Mouse (Mus musculus): ENCODE data around the gene Zfp979. TPM values are rescaled to one million over a fixed set of nuclear protein-coding genes. Genes with fewer than 3 reads are reported as not detected.
"Not testable (repeated sequence)": the region's sequence is repeated elsewhere in the genome, so short reads cannot be mapped to it uniquely, and the experiment has no call there.

Zfp979 gene
- polyA plus RNA-seq, 2 experiments, result 1.3 to 2.7 TPM

DNA sequence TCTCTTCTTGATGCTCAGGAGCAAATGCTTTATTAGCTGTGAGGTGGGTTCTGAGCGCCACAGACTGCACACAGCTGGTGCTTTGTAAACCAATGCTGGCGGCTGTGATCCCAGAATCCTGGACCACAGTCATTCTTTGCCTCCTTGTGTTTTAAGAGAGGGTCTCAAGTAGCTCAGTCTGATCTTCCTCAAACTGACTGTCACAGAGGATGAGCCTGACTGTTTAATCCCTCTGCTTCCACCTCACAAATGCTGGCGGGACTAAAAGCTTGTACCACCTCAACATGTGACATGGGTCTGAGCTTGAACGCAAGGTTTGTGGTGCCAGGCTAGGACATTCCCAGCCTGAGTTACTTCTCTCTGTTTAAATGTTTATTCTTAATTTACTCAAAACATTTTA is 36.8 kb downstream of the Zfp979 start:
- no peaks in the 10 kb centered on the region for H3K4me1 ChIP-seq (replicated peaks; ENCODE audit: control insufficient read depth in 2 of 2, insufficient read depth in 2 of 2, low read length in 1 of 2)
- H3K27me3 ChIP-seq (ENCODE audit: control insufficient read depth, insufficient read depth, low read length), result no peaks in the 10 kb centered on the region
- DNase-seq (ENCODE audit: low read depth in 3 of 3, low spot score in 3 of 3), result no peak
- H3K4me3 ChIP-seq (ENCODE audit: insufficient read depth in 1 of 2, low read depth in 2 of 2, low read length in 2 of 2), result no peak overlapping the region
- H3K36me3 ChIP-seq (replicated peaks; ENCODE audit: control insufficient read depth, insufficient read depth, low read depth), result no peaks in the 10 kb centered on the region
- H3K9ac ChIP-seq (replicated peaks), result no peak overlapping the region
- ATAC-seq (ENCODE audit: insufficient read depth), result no peak
- H3K27ac ChIP-seq, result no peak overlapping the region
- whole genome bisulfite sequencing (ENCODE audit: insufficient replicate concordance), result 61% methylated on average over 4 of the region's 4 CpGs
- TF ChIP-seq EP300 (IDR thresholded peaks at IDR 0.05; ENCODE audit: low read depth) (no peak), CTCF (IDR thresholded peaks at IDR 0.05; ENCODE audit: low read depth) (no peak)
- H3K4me2 ChIP-seq (ENCODE audit: low read depth), result no peak overlapping the region
- no peaks in the 10 kb centered on the region for H3K9me3 ChIP-seq (ENCODE audit: control insufficient read depth, low read length)

DNA sequence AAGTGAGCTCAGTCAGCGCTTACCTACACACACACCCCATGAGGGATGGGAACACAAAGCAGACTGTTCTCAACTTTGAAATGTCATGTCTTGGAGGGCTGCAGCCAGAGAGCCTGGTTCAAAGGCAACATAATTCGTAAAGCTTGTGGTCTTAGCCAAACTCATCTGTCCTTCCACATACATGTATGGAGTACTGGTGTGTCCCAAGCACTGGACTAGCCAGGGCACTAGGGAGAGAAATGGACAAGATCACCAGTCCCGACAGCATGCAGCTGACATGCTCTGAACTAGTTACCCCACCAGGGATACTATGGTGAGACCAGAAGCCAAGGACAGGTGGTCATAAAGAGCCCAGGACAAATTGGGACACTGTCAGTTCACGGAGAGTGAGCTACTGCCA is 38.5 kb downstream of the Zfp979 start:
- ATAC-seq (ENCODE audit: insufficient read depth), result no peak
- Histone ChIP-seq H3K27ac (no peak overlapping the region), H3K36me3 (replicated peaks; ENCODE audit: control insufficient read depth, insufficient read depth, low read depth) (no peaks in the 10 kb centered on the region), H3K9me3 (ENCODE audit: control insufficient read depth, low read length) (peaks cover 2% of the 10 kb centered on the region; the same call in 1 of the 2 replicates), H3K4me3 (ENCODE audit: insufficient read depth in 1 of 2, low read depth in 2 of 2, low read length in 2 of 2) (no peak overlapping the region), H3K4me1 (replicated peaks; ENCODE audit: control insufficient read depth in 2 of 2, insufficient read depth in 2 of 2, low read length in 1 of 2) (no peaks in the 10 kb centered on the region), H3K4me2 (ENCODE audit: low read depth) (no peak overlapping the region), H3K9ac (replicated peaks) (no peak overlapping the region), H3K27me3 (ENCODE audit: control insufficient read depth, insufficient read depth, low read length) (no peaks in the 10 kb centered on the region)
- no peak for DNase-seq (ENCODE audit: low read depth in 3 of 3, low spot score in 3 of 3)
- no peak for TF ChIP-seq CTCF (IDR thresholded peaks at IDR 0.05; ENCODE audit: low read depth)
- TF ChIP-seq EP300 (IDR thresholded peaks at IDR 0.05; ENCODE audit: low read depth), result no peak
- 46% methylated on average over 4 of the region's 4 CpGs for WGBS (ENCODE audit: insufficient replicate concordance)

DNA sequence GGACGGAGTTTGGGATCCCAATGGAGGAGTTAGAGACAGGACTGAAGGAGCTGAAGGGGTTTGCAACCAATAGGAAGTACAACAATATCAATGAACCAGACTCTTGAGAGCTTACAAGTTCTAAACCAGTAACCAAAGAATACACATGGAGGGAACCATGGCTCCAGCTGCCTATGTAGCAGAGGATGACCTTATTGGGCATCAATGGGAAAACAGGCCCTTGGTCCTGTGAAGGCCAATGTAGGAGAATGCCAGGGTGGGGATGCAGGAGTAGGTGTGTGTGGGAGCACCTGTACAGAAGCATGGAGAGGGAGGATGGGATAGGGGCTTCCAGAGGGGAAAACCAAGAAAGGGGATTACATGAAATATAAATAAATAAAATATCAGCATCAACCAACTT is 40.4 kb downstream of the Zfp979 start:
- Histone ChIP-seq H3K9me3 (ENCODE audit: control insufficient read depth, low read length) (peaks cover 2% of the 10 kb centered on the region; the same call in 1 of the 2 replicates), H3K27me3 (ENCODE audit: control insufficient read depth, insufficient read depth, low read length) (no peaks in the 10 kb centered on the region), H3K9ac (replicated peaks) (no peak overlapping the region), H3K27ac (no peak overlapping the region), H3K36me3 (replicated peaks; ENCODE audit: control insufficient read depth, insufficient read depth, low read depth) (no peaks in the 10 kb centered on the region), H3K4me1 (replicated peaks; ENCODE audit: control insufficient read depth in 2 of 2, insufficient read depth in 2 of 2, low read length in 1 of 2) (no peaks in the 10 kb centered on the region), H3K4me2 (ENCODE audit: low read depth) (no peak overlapping the region), H3K4me3 (ENCODE audit: insufficient read depth in 1 of 2, low read depth in 2 of 2, low read length in 2 of 2) (no peak overlapping the region)
- DNase-seq (ENCODE audit: low read depth in 3 of 3, low spot score in 3 of 3) (no peak), ATAC-seq (ENCODE audit: insufficient read depth) (no peak)
- 12% methylated on average over 1 of the region's 1 CpGs for WGBS (ENCODE audit: insufficient replicate concordance)
- TF ChIP-seq CTCF (IDR thresholded peaks at IDR 0.05; ENCODE audit: low read depth), result no peak

DNA sequence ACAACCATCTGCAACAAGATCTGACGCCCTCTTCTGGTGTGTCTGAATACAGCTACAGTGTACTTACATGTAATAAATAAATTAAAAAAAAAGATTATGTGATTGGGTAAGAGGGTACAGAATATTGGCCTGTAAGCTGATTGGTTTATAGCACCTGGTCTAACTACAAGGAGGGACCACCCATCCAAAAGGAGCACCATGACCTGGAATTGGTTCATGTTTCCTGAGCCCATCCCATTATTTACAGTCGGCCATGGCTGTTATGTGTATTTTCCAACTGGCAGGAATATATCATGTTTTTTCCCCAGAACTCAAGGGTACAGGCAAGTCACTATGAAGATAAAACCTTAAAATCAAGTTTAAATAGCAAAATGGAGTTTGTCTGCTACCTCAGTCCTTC is 43.5 kb downstream of the Zfp979 start:
- H3K4me1 ChIP-seq (replicated peaks; ENCODE audit: control insufficient read depth in 2 of 2, insufficient read depth in 2 of 2, low read length in 1 of 2), result no peaks in the 10 kb centered on the region
- ATAC-seq (ENCODE audit: insufficient read depth) (no peak), DNase-seq (ENCODE audit: low read depth in 3 of 3, low spot score in 3 of 3) (no peak)
- H3K27me3 ChIP-seq (ENCODE audit: control insufficient read depth, insufficient read depth, low read length), result no peaks in the 10 kb centered on the region
- no peak overlapping the region for H3K9ac ChIP-seq (replicated peaks)
- TF ChIP-seq CTCF (IDR thresholded peaks at IDR 0.05; ENCODE audit: low read depth) (no peak), EP300 (IDR thresholded peaks at IDR 0.05; ENCODE audit: low read depth) (no peak)
- H3K27ac ChIP-seq, result no peak overlapping the region
- WGBS (ENCODE audit: insufficient replicate concordance), result 30% methylated on average over 2 of the region's 2 CpGs
- H3K36me3 ChIP-seq (replicated peaks; ENCODE audit: control insufficient read depth, insufficient read depth, low read depth), result no peaks in the 10 kb centered on the region
- H3K9me3 ChIP-seq (ENCODE audit: control insufficient read depth, low read length), result peaks cover 2% of the 10 kb centered on the region; the same call in 1 of the 2 replicates
- H3K4me3 ChIP-seq (ENCODE audit: insufficient read depth in 1 of 2, low read depth in 2 of 2, low read length in 2 of 2), result no peak overlapping the region
- no peak overlapping the region for H3K4me2 ChIP-seq (ENCODE audit: low read depth)

DNA sequence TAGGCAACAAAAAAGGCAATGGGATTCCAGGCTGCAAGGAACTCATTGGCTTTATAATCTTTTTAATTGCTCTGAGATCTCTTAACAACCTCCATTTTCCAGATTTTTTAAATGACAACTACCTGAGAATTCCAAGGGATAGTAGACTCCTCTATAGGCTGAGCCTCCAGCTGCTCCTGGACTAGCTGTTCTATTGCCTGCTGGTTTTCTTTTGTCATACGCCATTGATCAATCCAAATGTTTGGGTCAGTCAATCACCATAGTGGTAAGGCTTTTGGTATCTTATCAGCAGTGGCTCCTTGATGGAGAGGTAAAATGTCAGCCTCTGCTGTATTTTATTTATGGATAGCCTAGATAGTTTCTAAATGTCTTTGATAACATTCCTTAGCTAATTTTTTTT is 44.6 kb downstream of the Zfp979 start:
- Histone ChIP-seq H3K4me2 (ENCODE audit: low read depth) (no peak overlapping the region), H3K4me3 (ENCODE audit: insufficient read depth in 1 of 2, low read depth in 2 of 2, low read length in 2 of 2) (no peak overlapping the region), H3K36me3 (replicated peaks; ENCODE audit: control insufficient read depth, insufficient read depth, low read depth) (no peaks in the 10 kb centered on the region), H3K9ac (replicated peaks) (no peak overlapping the region), H3K9me3 (ENCODE audit: control insufficient read depth, low read length) (peaks cover 2% of the 10 kb centered on the region; the same call in 1 of the 2 replicates), H3K27ac (no peak overlapping the region), H3K27me3 (ENCODE audit: control insufficient read depth, insufficient read depth, low read length) (no peaks in the 10 kb centered on the region), H3K4me1 (replicated peaks; ENCODE audit: control insufficient read depth in 2 of 2, insufficient read depth in 2 of 2, low read length in 1 of 2) (no peaks in the 10 kb centered on the region)
- 34% methylated on average over 1 of the region's 1 CpGs for WGBS (ENCODE audit: insufficient replicate concordance)
- no peak for ATAC-seq (ENCODE audit: insufficient read depth)
- no peak for DNase-seq (ENCODE audit: low read depth in 3 of 3, low spot score in 3 of 3)
- TF ChIP-seq EP300 (IDR thresholded peaks at IDR 0.05; ENCODE audit: low read depth) (no peak), CTCF (IDR thresholded peaks at IDR 0.05; ENCODE audit: low read depth) (no peak)

DNA sequence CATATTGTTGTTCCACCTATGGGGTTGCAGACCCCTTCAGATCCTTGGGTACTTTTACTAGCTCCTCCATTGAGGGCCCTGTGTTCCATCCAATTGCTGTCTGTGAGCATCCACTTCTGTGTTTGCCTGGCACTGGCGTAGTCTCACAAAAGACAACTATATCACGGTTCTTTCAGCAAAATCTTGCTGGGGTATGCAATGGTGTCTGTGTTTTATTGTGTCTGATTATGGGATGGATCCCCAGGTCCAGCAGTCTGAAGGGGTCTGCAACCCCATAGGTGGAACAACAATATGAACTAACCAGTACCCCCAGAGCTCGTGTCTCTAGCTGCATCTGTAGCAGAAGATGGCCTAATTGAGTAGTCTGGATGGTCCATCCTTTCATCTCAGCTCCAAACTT is 47.7 kb downstream of the Zfp979 start:
- not testable (repeated sequence) for H3K4me2 ChIP-seq (ENCODE audit: low read depth); H3K4me1 ChIP-seq (replicated peaks; ENCODE audit: control insufficient read depth in 2 of 2, insufficient read depth in 2 of 2, low read length in 1 of 2); DNase-seq (ENCODE audit: low read depth in 3 of 3, low spot score in 3 of 3); H3K27me3 ChIP-seq (ENCODE audit: control insufficient read depth, insufficient read depth, low read length); H3K36me3 ChIP-seq (replicated peaks; ENCODE audit: control insufficient read depth, insufficient read depth, low read depth); ATAC-seq (ENCODE audit: insufficient read depth); H3K9ac ChIP-seq (replicated peaks); H3K4me3 ChIP-seq (ENCODE audit: insufficient read depth in 1 of 2, low read depth in 2 of 2, low read length in 2 of 2); H3K27ac ChIP-seq; H3K9me3 ChIP-seq (ENCODE audit: control insufficient read depth, low read length)
- WGBS (ENCODE audit: insufficient replicate concordance), result 52% methylated on average over 3 of the region's 3 CpGs
